Mouse (Mus musculus) spleen, postnatal 14 days (tissue): ENCODE measurements around the gene Phactr3.

Experiments used
- DNase-seq, 2 experiments: peaks; one replicate each; pipeline ENCODE4 v3.0.0; 2021 to 2022; ENCODE audit warnings: low spot score in 2 of 2

Gene Phactr3

GRCm38 (mm10) chr2:178135713-178136112 lies 16.9 kb downstream of the Phactr3 start:
- DNase-seq, result no peak

- DNase-seq, result peak in 1 of 2 experiments; percentile 5
These were observed 18.7 kb downstream of the Phactr3 start for GRCm38 (mm10) chr2:178137518-178137917.

GRCm38 (mm10) chr2:178141489-178141922 lies 22.7 kb downstream of the Phactr3 start:
- no peak for DNase-seq

GRCm38 (mm10) chr2:178142291-178143023 lies 23.7 kb downstream of the Phactr3 start:
- no peak for DNase-seq

- DNase-seq, result no peak
These were observed 24.2 kb downstream of the Phactr3 start for GRCm38 (mm10) chr2:178143024-178143415.

- no peak for DNase-seq
These were observed 25.1 kb downstream of the Phactr3 start for GRCm38 (mm10) chr2:178143898-178144297.

- DNase-seq, result no peak
These were observed 30.5 kb downstream of the Phactr3 start for GRCm38 (mm10) chr2:178149312-178149711.

- DNase-seq, result no peak
These were observed 31.9 kb downstream of the Phactr3 start for GRCm38 (mm10) chr2:178150697-178151096.

- DNase-seq, result no peak
These were observed 34.8 kb downstream of the Phactr3 start for GRCm38 (mm10) chr2:178153601-178154000.

- no peak for DNase-seq
These were observed 35.4 kb downstream of the Phactr3 start for GRCm38 (mm10) chr2:178154129-178154528.

- no peak for DNase-seq
These were observed 35.8 kb downstream of the Phactr3 start for GRCm38 (mm10) chr2:178154576-178154975.

- no peak for DNase-seq
These were observed 36.6 kb downstream of the Phactr3 start for GRCm38 (mm10) chr2:178155176-178155916.

- DNase-seq, result no peak
These were observed 37.1 kb downstream of the Phactr3 start for GRCm38 (mm10) chr2:178155917-178156282.

GRCm38 (mm10) chr2:178158936-178159335 lies 40.2 kb downstream of the Phactr3 start:
- no peak for DNase-seq

GRCm38 (mm10) chr2:178163981-178164380 lies 45.2 kb downstream of the Phactr3 start:
- DNase-seq, result no peak

- DNase-seq, result no peak
These were observed 47.2 kb downstream of the Phactr3 start for GRCm38 (mm10) chr2:178165943-178166342.

- DNase-seq, result no peak
These were observed 51.2 kb downstream of the Phactr3 start for GRCm38 (mm10) chr2:178169983-178170382.

- DNase-seq, result no peak
These were observed 55.2 kb downstream of the Phactr3 start for GRCm38 (mm10) chr2:178173951-178174350.

GRCm38 (mm10) chr2:178175286-178175931 lies 56.6 kb downstream of the Phactr3 start:
- DNase-seq, result no peak

- DNase-seq, result no peak
These were observed 65.5 kb downstream of the Phactr3 start for GRCm38 (mm10) chr2:178184251-178184650.

GRCm38 (mm10) chr2:178184862-178185261 lies 66.1 kb downstream of the Phactr3 start:
- no peak for DNase-seq

GRCm38 (mm10) chr2:178188988-178189387 lies 70.2 kb downstream of the Phactr3 start:
- DNase-seq, result no peak

- no peak for DNase-seq
These were observed 74.1 kb downstream of the Phactr3 start for GRCm38 (mm10) chr2:178192881-178193280.
